Mouse (Mus musculus) neutrophil, adult 65 days (primary cell): ENCODE data around the gene 2610021A01Rik. TPM values are rescaled to one million over a fixed set of nuclear protein-coding genes. Genes with fewer than 3 reads are reported as not detected.

Source experiments
- total RNA-seq: library from RNA; stranded (reverse); gene quantifications from 2 replicates; pipeline ENCODE4 v1.2.4, GENCODE M21; 2023

2610021A01Rik gene
- total RNA-seq, result 5.9 and 10.2 TPM in 2 replicates

GRCm38 (mm10) chr7:41599034-41599813 lies at the start of gene 2610021A01Rik:
2610021A01Rik (plus strand) TSS chr7:41599230.

GRCm38 (mm10) chr7:41573562-41573961 lies 25.5 kb upstream of the 2610021A01Rik start, which contains the start of gene Gm6871:
Gm6871 (minus strand) TSS chr7:41573662.

GRCm38 (mm10) chr7:41632409-41633220 lies 33.6 kb downstream of the 2610021A01Rik start, which contains the start of gene Zfp788:
Zfp788 (plus strand) TSS chr7:41633203.

Other genes starting within 250 kb of the 2610021A01Rik start
- gene AI987944, start 205.9 kb upstream of the 2610021A01Rik start, total RNA-seq, result 3.1 and 3.8 TPM in 2 replicates
- gene Vmn2r57, start 150.5 kb upstream of the 2610021A01Rik start, total RNA-seq, result not detected in 2 replicates
- 0.14 and 0.38 TPM in 2 replicates for gene Gm20449, start 99.8 kb upstream of the 2610021A01Rik start, total RNA-seq
- 2.6 and 2.9 TPM in 2 replicates for gene AW146154, start 99.3 kb upstream of the 2610021A01Rik start, total RNA-seq
- gene Gm6871, start 25.6 kb upstream of the 2610021A01Rik start, total RNA-seq, result not detected in 2 replicates
- gene Zfp788, start 34.0 kb downstream of the 2610021A01Rik start, total RNA-seq, result 4.0 and 4.2 TPM in 2 replicates